In the genomic region with DNA sequence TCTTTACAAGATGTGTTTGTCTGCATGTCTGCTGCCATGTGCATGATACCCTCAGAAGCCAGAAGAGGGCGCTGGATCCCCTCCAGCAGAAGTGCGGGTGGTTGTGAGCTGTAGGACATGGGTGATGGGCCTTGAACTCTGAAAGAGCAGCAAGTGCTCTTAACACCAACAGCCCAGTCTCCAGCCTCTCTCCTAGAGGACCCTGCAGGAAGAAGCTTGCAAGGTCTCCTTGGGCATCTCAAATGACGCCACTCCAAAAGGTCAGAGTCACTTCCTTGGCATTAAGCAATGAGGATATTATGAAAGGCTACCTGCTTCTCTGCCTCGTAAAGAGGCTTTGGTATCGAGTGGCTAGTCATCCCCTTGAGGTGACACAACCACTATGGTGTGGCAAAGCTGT, we compare ENCODE assay signal across 10 mouse cellular contexts. TPM values are rescaled to one million over a fixed set of nuclear protein-coding genes. Genes with fewer than 3 reads are reported as not detected.
DNase-seq lines count a peak whose midpoint lies in the region; ATAC-seq lines count a peak whose summit lies in the region.
"Had no signal": no experiment of that assay in that cellular context is flagged by ENCODE, and none has a peak within 500 bp of the region (broad histone marks: within the 10 kb centered on the region; RNA-seq: fewer than 3 reads in every experiment).

No protein-coding gene starts in this region.

- no peak overlapping the region for H3K4me2 ChIP-seq in kidney, embryonic 15.5 days
- no peak overlapping the region for H3K4me2 ChIP-seq in hindbrain, embryonic 12.5 days (replicated peaks)
- H3K4me2 ChIP-seq: lung, embryonic 15.5 days had no signal

- no peak overlapping the region for H3K27ac ChIP-seq in kidney, embryonic 15.5 days
- H3K27ac ChIP-seq in hindbrain, embryonic 12.5 days, result no peak overlapping the region
- H3K27ac ChIP-seq: lung, embryonic 15.5 days had no signal

- H3K4me3 ChIP-seq in kidney, embryonic 15.5 days (replicated peaks), result no peak overlapping the region
- H3K4me3 ChIP-seq in hindbrain, embryonic 12.5 days, result no peak overlapping the region
- H3K4me3 ChIP-seq: erythroblast, embryonic 14.5 days; lung, embryonic 15.5 days had no signal

- no peaks in the 10 kb centered on the region for H3K27me3 ChIP-seq in kidney, embryonic 15.5 days
- H3K27me3 ChIP-seq in hindbrain, embryonic 12.5 days, result no peaks in the 10 kb centered on the region
- H3K27me3 ChIP-seq: lung, embryonic 15.5 days had no signal

- peak; percentile 17 for DNase-seq in kidney, adult 18-20 months
- DNase-seq in CD8-positive naive resting alpha-beta T cell, adult 2 months (ENCODE audit: low read depth in 2 of 2, low spot score in 2 of 2), result peak; percentile 68 to 74
- peak; percentile 38 for DNase-seq in adipocyte (ENCODE audit: low spot score)
- DNase-seq in induced T-regulatory cell, adult 2 months (ENCODE audit: low read depth), result peak; percentile 82
- peak; percentile 58 to 60 for DNase-seq in natural killer cell, adult 2 months (ENCODE audit: low spot score in 2 of 2)

- no peaks in the 10 kb centered on the region for H3K9me3 ChIP-seq in kidney, embryonic 15.5 days (replicated peaks)
- no peaks in the 10 kb centered on the region for H3K9me3 ChIP-seq in hindbrain, embryonic 12.5 days (replicated peaks)
- H3K9me3 ChIP-seq: lung, embryonic 15.5 days had no signal

- WGBS in kidney, embryonic 15.5 days, result 61% methylated on average over 5 of the region's 5 CpGs
- WGBS in hindbrain, embryonic 12.5 days, result 62% methylated on average over 5 of the region's 5 CpGs

- H3K36me3 ChIP-seq in kidney, embryonic 15.5 days, result peaks cover 49% of the 10 kb centered on the region
- H3K36me3 ChIP-seq in hindbrain, embryonic 12.5 days, result peaks cover 32% of the 10 kb centered on the region; the same call in 1 of the 2 replicates

- ATAC-seq in kidney, embryonic 15.5 days (replicated peaks; ENCODE audit: low FRiP score), result no peak
- ATAC-seq in frontal cortex, adult (ENCODE audit: low TSS enrichment), result no peak
- no peak for ATAC-seq in hindbrain, embryonic 12.5 days (ENCODE audit: low FRiP score)

- H3K9ac ChIP-seq in kidney, embryonic 15.5 days, result no peak overlapping the region
- H3K9ac ChIP-seq in hindbrain, embryonic 12.5 days, result no peak overlapping the region
- H3K9ac ChIP-seq: lung, embryonic 15.5 days had no signal

- H3K4me1 ChIP-seq in kidney, embryonic 15.5 days, result peaks cover 38% of the 10 kb centered on the region
- peaks cover 14% of the 10 kb centered on the region; the same call in 1 of the 2 replicates for H3K4me1 ChIP-seq in hindbrain, embryonic 12.5 days
- H3K4me1 ChIP-seq: lung, embryonic 15.5 days had no signal

RNA-seq across cellular contexts. Expression of a gene that starts 23.6 kb away (rescaled TPM):
- polyA plus RNA-seq in kidney, embryonic 15.5 days (2015; fragmentation: Nextera tagmentation; extraction: Ambion mirVana), result 0.44 and 0.80 TPM in 2 replicates
- 0.43 and 0.48 TPM in 2 replicates for polyA plus RNA-seq in hindbrain, embryonic 12.5 days (2016; fragmentation: Nextera tagmentation; extraction: Ambion mirVana)
- polyA plus RNA-seq: erythroblast, embryonic 14.5 days had no signal

RNA-seq across cellular contexts. Expression of a gene that starts 28.6 kb away (rescaled TPM):
- 21.8 and 24.2 TPM in 2 replicates for polyA plus RNA-seq in kidney, embryonic 15.5 days (2015; fragmentation: Nextera tagmentation; extraction: Ambion mirVana)
- 17.1 and 19.9 TPM in 2 replicates for polyA plus RNA-seq in hindbrain, embryonic 12.5 days (2016; fragmentation: Nextera tagmentation; extraction: Ambion mirVana)

RNA-seq across cellular contexts. Expression of a gene that starts 36.9 kb away (rescaled TPM):
- polyA plus RNA-seq in kidney, embryonic 15.5 days (2015; fragmentation: Nextera tagmentation; extraction: Ambion mirVana), result 84.4 and 87.7 TPM in 2 replicates
- polyA plus RNA-seq in hindbrain, embryonic 12.5 days (2016; fragmentation: Nextera tagmentation; extraction: Ambion mirVana), result 66.2 and 68.3 TPM in 2 replicates

Comparison
In these comparisons a context has a peak if more than half of its experiments do, and no peak if none do; other contexts are left out.
1. DNase-seq: peak in every context shown above with its lines; median percentile 82 in induced T-regulatory cell, adult 2 months; 71 in CD8-positive naive resting alpha-beta T cell, adult 2 months; 59 in natural killer cell, adult 2 months; 38 in adipocyte; 17 in kidney, adult 18-20 months.